Mouse (Mus musculus): ENCODE results near the gene Erg28.

DNA sequence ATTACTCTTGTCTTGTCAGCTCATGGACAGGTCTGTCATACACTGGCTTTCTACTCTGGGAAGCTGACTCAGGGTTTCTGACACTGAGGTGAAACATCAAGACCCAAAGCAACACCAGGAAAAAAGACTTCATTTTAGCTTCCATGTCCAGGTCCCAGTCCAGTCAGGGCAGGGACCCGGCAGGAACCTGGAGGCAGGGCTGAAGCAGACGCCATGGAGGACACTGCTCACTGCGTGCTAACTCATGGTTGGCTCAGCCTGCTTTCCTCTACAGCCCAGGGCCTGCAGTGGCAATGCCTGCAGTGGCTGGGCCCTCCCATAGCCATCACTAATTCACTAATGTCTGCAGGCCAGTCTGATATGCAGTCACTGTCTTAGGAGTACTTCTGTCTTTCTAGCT, 4.5 kb upstream of the Erg28 start:
- TF ChIP-seq POLR2A (IDR thresholded peaks at IDR 0.05; ENCODE audit: control insufficient read depth, extremely low read depth, insufficient read depth, low read length, poor library complexity) (no peak), CTCF (IDR thresholded peaks at IDR 0.05; ENCODE audit: borderline replicate concordance, control insufficient read depth, extremely low read depth, insufficient read depth, low read length, poor library complexity) (no peak)

Measured in thymus, adult 2 months (tissue).